Mouse (Mus musculus) splenic B cell, adult 2 months (primary cell): ENCODE data around the gene Dph6.

Experiments
- DNase-seq: peaks from one replicate; pipeline ENCODE4 v3.0.0-alpha.2; 2011; ENCODE audit warnings: low read depth, low spot score
- H3K27me3 ChIP-seq: 2 replicates; pipeline ENCODE4 v1.6.1; 2012; ENCODE audit warnings: mild to moderate bottlenecking, low read length, moderate library complexity, mixed read lengths; ENCODE audit not compliant: control insufficient read depth, poor library complexity, insufficient read depth, severe bottlenecking
- H3K36me3 ChIP-seq: 2 replicates; pipeline ENCODE4 v1.6.1; 2012; ENCODE audit warnings: mild to moderate bottlenecking, low read length, moderate library complexity, mixed read lengths; ENCODE audit not compliant: control insufficient read depth, poor library complexity, insufficient read depth, severe bottlenecking

The Dph6 gene

GRCm38 (mm10) chr2:114654365-114655239 is at the start of gene Dph6:
Gene Dph6, minus strand, starts transcription at chr2:114654964.
- Histone ChIP-seq H3K36me3 (no peaks in the 10 kb centered on the region), H3K27me3 (no peaks in the 10 kb centered on the region)
- peak; percentile 89 for DNase-seq

- DNase-seq, result no peak
- H3K36me3 ChIP-seq, result no peaks in the 10 kb centered on the region
Observed at GRCm38 (mm10) chr2:114700966-114701685, 46.4 kb upstream of the Dph6 start.

GRCm38 (mm10) chr2:114691607-114692006 is 36.8 kb upstream of the Dph6 start:
- H3K36me3 ChIP-seq, result no peaks in the 10 kb centered on the region
- DNase-seq, result no peak
- no peaks in the 10 kb centered on the region for H3K27me3 ChIP-seq

More at GRCm38 (mm10) chr2:114700966-114701685, 46.4 kb upstream of the Dph6 start:
- H3K27me3 ChIP-seq, result no peaks in the 10 kb centered on the region; the same call in 1 of the 2 replicates

- no peaks in the 10 kb centered on the region for H3K36me3 ChIP-seq
- H3K27me3 ChIP-seq, result no peaks in the 10 kb centered on the region
- DNase-seq, result no peak
Observed at GRCm38 (mm10) chr2:114687483-114687882, 32.7 kb upstream of the Dph6 start.

- DNase-seq, result no peak
- Histone ChIP-seq H3K27me3 (no peaks in the 10 kb centered on the region), H3K36me3 (no peaks in the 10 kb centered on the region)
Observed at GRCm38 (mm10) chr2:114687081-114687480, 32.3 kb upstream of the Dph6 start.

- no peaks in the 10 kb centered on the region for H3K27me3 ChIP-seq
- DNase-seq, result peak; percentile 53
- H3K36me3 ChIP-seq, result no peaks in the 10 kb centered on the region
Observed at GRCm38 (mm10) chr2:114673831-114674230, 19.1 kb upstream of the Dph6 start.

GRCm38 (mm10) chr2:114670983-114671382 is 16.2 kb upstream of the Dph6 start:
- no peaks in the 10 kb centered on the region for H3K36me3 ChIP-seq
- DNase-seq, result no peak
- H3K27me3 ChIP-seq, result no peaks in the 10 kb centered on the region

GRCm38 (mm10) chr2:114658954-114659353 is 4.2 kb upstream of the Dph6 start:
- no peak for DNase-seq
- Histone ChIP-seq H3K27me3 (no peaks in the 10 kb centered on the region), H3K36me3 (no peaks in the 10 kb centered on the region)

GRCm38 (mm10) chr2:114646240-114646639 is 8.5 kb downstream of the Dph6 start:
- H3K36me3 ChIP-seq, result 0 out of 2 replicates have a peak, but pooled peaks cover 1% of the 10 kb centered on the region
- H3K27me3 ChIP-seq, result no peaks in the 10 kb centered on the region
- DNase-seq, result no peak

GRCm38 (mm10) chr2:114643832-114644231 is 10.9 kb downstream of the Dph6 start:
- Histone ChIP-seq H3K36me3 (0 out of 2 replicates have a peak, but pooled peaks cover 1% of the 10 kb centered on the region), H3K27me3 (no peaks in the 10 kb centered on the region)
- no peak for DNase-seq

- no peak for DNase-seq
- Histone ChIP-seq H3K36me3 (no peaks in the 10 kb centered on the region), H3K27me3 (no peaks in the 10 kb centered on the region)
Observed at GRCm38 (mm10) chr2:114624683-114625082, 30.1 kb downstream of the Dph6 start.

- no peak for DNase-seq
- no peaks in the 10 kb centered on the region for H3K36me3 ChIP-seq
- H3K27me3 ChIP-seq, result no peaks in the 10 kb centered on the region
Observed at GRCm38 (mm10) chr2:114622550-114622939, 32.2 kb downstream of the Dph6 start.

GRCm38 (mm10) chr2:114621781-114622549 is 32.8 kb downstream of the Dph6 start:
- Histone ChIP-seq H3K27me3 (no peaks in the 10 kb centered on the region), H3K36me3 (no peaks in the 10 kb centered on the region)
- DNase-seq, result peak; percentile 34

- Histone ChIP-seq H3K36me3 (no peaks in the 10 kb centered on the region), H3K27me3 (no peaks in the 10 kb centered on the region)
- DNase-seq, result no peak
Observed at GRCm38 (mm10) chr2:114611576-114611975, 43.2 kb downstream of the Dph6 start.
